9 mouse cellular contexts compared by ENCODE assay signal in genomic region chr14:55866962-55867361, GRCm38 (mm10). TPM values are rescaled to one million over a fixed set of nuclear protein-coding genes. Genes with fewer than 3 reads are reported as not detected.
DNase-seq lines count a peak whose midpoint lies in the region; TF ChIP-seq lines count a peak whose summit lies in the region.
"Had no signal": no experiment of that assay in that cellular context is flagged by ENCODE, and none has a peak within 500 bp of the region (broad histone marks: within the 10 kb centered on the region; RNA-seq: fewer than 3 reads in every experiment).

No protein-coding gene starts in this region.

- peak; percentile 34 for TF ChIP-seq CTCF in bone marrow, adult 2 months (IDR thresholded peaks at IDR 0.05; ENCODE audit: control insufficient read depth, insufficient read depth, low read length)

- no peak overlapping the region for H3K4me3 ChIP-seq in bone marrow, adult 2 months (replicated peaks; ENCODE audit: control insufficient read depth, low read depth, low read length)
- H3K4me3 ChIP-seq: neural tube, embryonic 12.5 days had no signal

- intact Hi-C loops in heart, postnatal 25 days (cut with DNase I), result no loop called here
- intact Hi-C loops in heart, postnatal 36 days (cut with DNase I), result loop anchor here (1.0 kb wide), 1 partner anchor 45 kb away; no protein-coding TSS in a partner anchor

- no peaks in the 10 kb centered on the region for H3K4me1 ChIP-seq in bone marrow, adult 2 months (ENCODE audit: control insufficient read depth, insufficient read depth, low read length)
- H3K4me1 ChIP-seq: neural tube, embryonic 12.5 days had no signal

- no peak for TF ChIP-seq POLR2A in bone marrow, adult 2 months (IDR thresholded peaks at IDR 0.05; ENCODE audit: borderline replicate concordance, control insufficient read depth, low read depth, low read length)

- H3K27ac ChIP-seq in bone marrow, adult 2 months (ENCODE audit: control insufficient read depth, insufficient read depth, low read depth, low read length, poor library complexity), result no peak overlapping the region
- H3K27ac ChIP-seq: neural tube, embryonic 12.5 days had no signal

- peak; percentile 90 for DNase-seq in heart, adult 11 months
- no peak for DNase-seq in heart, postnatal 25 days (ENCODE audit: low spot score)
- peak; percentile 40 to 47 for DNase-seq in spleen, postnatal 10 days (ENCODE audit: low spot score in 2 of 2)
- DNase-seq in spleen, postnatal 4 days (ENCODE audit: low spot score in 2 of 2), result no peak
- DNase-seq in heart, postnatal 36 days, result peak; percentile 64 to 77
- peak; percentile 80 for DNase-seq in lung, postnatal 36 days
- no peak for DNase-seq in natural killer cell, adult 2 months (ENCODE audit: low spot score in 2 of 2)

- WGBS in bone marrow, adult 2 months, result 39% methylated on average over 4 of the region's 4 CpGs

RNA-seq across cellular contexts. Expression of gene Nynrin, which starts 13.2 kb away (rescaled TPM):
- 1 to 10 TPM; 8.2 to 9.7 TPM for total RNA-seq in heart, postnatal 25 days (2021)
- 0.93 and 1.3 TPM in 2 replicates for polyA plus RNA-seq in bone marrow, adult 2 months (2011; ENCODE audit: insufficient read depth, insufficient read length, low replicate concordance, missing spikeins)
- total RNA-seq in heart, postnatal 36 days (2021), result 10 to 100 TPM in 1 of 2 experiments, 1 to 10 TPM in 1; 9.5 to 10.5 TPM

RNA-seq across cellular contexts. Expression of gene Cbln3, which starts 17.2 kb away (rescaled TPM):
- total RNA-seq in heart, postnatal 25 days (2021), result under 1 TPM in 1 of 2 experiments, not detected in 1; 0.14 TPM
- not detected in 2 replicates for polyA plus RNA-seq in bone marrow, adult 2 months (2011; ENCODE audit: insufficient read depth, insufficient read length, low replicate concordance, missing spikeins)
- under 1 TPM in 1 of 2 experiments, not detected in 1; 0.19 TPM for total RNA-seq in heart, postnatal 36 days (2021)

RNA-seq across cellular contexts. Expression of gene Khnyn, which starts 17.8 kb away (rescaled TPM):
- 10 to 100 TPM; 11.6 to 13.5 TPM for total RNA-seq in heart, postnatal 25 days (2021)
- 12.6 and 28.3 TPM in 2 replicates for polyA plus RNA-seq in bone marrow, adult 2 months (2011; ENCODE audit: insufficient read depth, insufficient read length, low replicate concordance, missing spikeins)
- 10 to 100 TPM; 13.0 to 14.7 TPM for total RNA-seq in heart, postnatal 36 days (2021)

RNA-seq across cellular contexts. Expression of gene Sdr39u1, which starts 33.1 kb away (rescaled TPM):
- total RNA-seq in heart, postnatal 25 days (2021), result 100 to 1,000 TPM; 107 to 108 TPM
- 3.0 and 3.1 TPM in 2 replicates for polyA plus RNA-seq in bone marrow, adult 2 months (2011; ENCODE audit: insufficient read depth, insufficient read length, low replicate concordance, missing spikeins)
- 100 to 1,000 TPM; 109 to 116 TPM for total RNA-seq in heart, postnatal 36 days (2021)

RNA-seq across cellular contexts. Expression of gene Nfatc4, which starts 44.0 kb away (rescaled TPM):
- 1 to 10 TPM; 3.9 to 5.5 TPM for total RNA-seq in heart, postnatal 25 days (2021)
- 4.0 and 5.6 TPM in 2 replicates for polyA plus RNA-seq in bone marrow, adult 2 months (2011; ENCODE audit: insufficient read depth, insufficient read length, low replicate concordance, missing spikeins)
- total RNA-seq in heart, postnatal 36 days (2021), result 1 to 10 TPM; 5.0 to 5.1 TPM

Comparison
In these comparisons a context has a peak if more than half of its experiments do, and no peak if none do; other contexts are left out.
1. DNase-seq: peak in heart, adult 11 months (single experiment), spleen, postnatal 10 days (2 of 2), heart, postnatal 36 days (2 of 2) and lung, postnatal 36 days (single experiment); none in heart, postnatal 25 days (single experiment), spleen, postnatal 4 days (0 of 2) and natural killer cell, adult 2 months (0 of 2).